Mouse (Mus musculus): ENCODE measurements around the gene Ssmem1.

DNA sequence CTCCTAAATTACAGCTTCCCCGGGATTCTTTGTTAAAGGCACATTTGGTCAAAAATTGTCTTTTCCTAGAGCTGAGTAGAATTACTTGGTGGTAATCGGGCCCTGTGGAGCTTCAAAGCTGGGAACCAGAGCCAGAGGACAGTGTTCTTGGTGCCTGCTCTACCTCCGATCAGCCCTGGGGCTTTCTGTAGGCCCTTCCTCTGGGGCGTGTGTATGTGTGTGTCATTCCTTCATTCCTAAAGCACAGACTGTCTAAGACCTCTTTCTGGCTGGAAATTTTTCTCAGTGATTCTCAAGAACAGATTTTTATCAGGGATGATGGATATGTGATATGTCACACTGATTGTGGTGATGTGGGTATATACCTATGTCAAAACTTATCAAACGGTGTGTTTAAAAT, 29.2 kb downstream of the Ssmem1 start:
- TF ChIP-seq CTCF (IDR thresholded peaks at IDR 0.05; ENCODE audit: low read depth, low read length) (no peak), POLR2A (IDR thresholded peaks at IDR 0.05; ENCODE audit: borderline replicate concordance, low read depth, low read length) (no peak)
